Mouse (Mus musculus) bone marrow, adult 2 months (tissue): Measurements from ENCODE around the gene Plac9a.

Experiments used
- CTCF ChIP-seq: fragments of 200-500 bp; IDR thresholded peaks from 2 replicates; pipeline ENCODE4 v1.5.1; 2011; ENCODE audit warnings: low read length, control low read depth; ENCODE audit not compliant: control insufficient read depth, insufficient read depth
- POLR2A ChIP-seq: fragments of 200-500 bp; IDR thresholded peaks from 2 replicates; pipeline ENCODE4 v1.6.1; 2011; ENCODE audit warnings: low read depth, mild to moderate bottlenecking, control low read depth, low read length, borderline replicate concordance; ENCODE audit not compliant: control insufficient read depth

DNA sequence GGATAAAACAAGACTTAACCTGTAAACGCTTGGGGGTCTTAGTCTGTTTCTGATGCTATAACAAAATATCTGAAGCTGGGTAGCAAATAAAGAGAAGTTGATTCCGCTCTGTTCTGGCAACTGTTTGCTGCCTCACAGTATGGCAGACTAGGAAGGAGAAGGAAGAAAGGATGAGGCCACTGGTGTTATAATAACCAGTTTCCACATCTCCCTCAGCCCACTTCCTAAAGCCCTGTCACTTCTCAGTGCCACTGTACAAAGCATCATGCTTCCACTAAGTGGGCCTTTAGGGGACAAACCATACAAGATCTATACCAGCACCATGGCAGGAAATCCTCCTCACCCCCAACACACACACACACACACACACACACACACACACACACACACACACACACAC, 52.5 kb downstream of the Plac9a start:
- no peak for TF ChIP-seq CTCF
- no peak for TF ChIP-seq POLR2A
